Mouse (Mus musculus) stomach, embryonic 16.5 days (tissue): ENCODE data around the gene Hnrnpdl. TPM values are rescaled to one million over a fixed set of nuclear protein-coding genes. Genes with fewer than 3 reads are reported as not detected.

ENCODE experiments used
- ATAC-seq: fragments of 200-750 bp; cut with Nextera tagmentation; 2 replicates; pipeline ENCODE4 v1.8.0; 2017; ENCODE audit warnings: moderate number of reproducible peaks, moderate TSS enrichment; ENCODE audit not compliant: insufficient read depth, low FRiP score
- H3K27ac ChIP-seq: fragments of 300-500 bp; sonication (generic); 2 replicates; pipeline ENCODE4 v1.5.1; 2014; ENCODE audit warnings: low read length
- H3K27me3 ChIP-seq: fragments of 300-500 bp; sonication (generic); 2 replicates; pipeline ENCODE4 v1.6.1; 2014; ENCODE audit warnings: low read length, control low read depth, mixed read lengths; ENCODE audit not compliant: control insufficient read depth, insufficient read depth
- H3K36me3 ChIP-seq: fragments of 300-500 bp; sonication (generic); 2 replicates; pipeline ENCODE4 v1.6.1; 2014; ENCODE audit warnings: low read length; ENCODE audit not compliant: control insufficient read depth, insufficient read depth
- H3K4me1 ChIP-seq: fragments of 300-500 bp; sonication (generic); 2 replicates; pipeline ENCODE4 v1.6.1; 2014; ENCODE audit warnings: low read length, control low read depth, mixed read lengths; ENCODE audit not compliant: control insufficient read depth, insufficient read depth
- H3K4me2 ChIP-seq: fragments of 300-500 bp; sonication (generic); 2 replicates; pipeline ENCODE4 v1.6.1; 2014; ENCODE audit warnings: low read depth, low read length, mixed read lengths
- H3K4me3 ChIP-seq: fragments of 300-500 bp; sonication (generic); replicated peaks from 2 replicates; pipeline ENCODE4 v1.5.1; 2014; ENCODE audit warnings: mild to moderate bottlenecking, low read length
- H3K9ac ChIP-seq: fragments of 300-500 bp; sonication (generic); 2 replicates; pipeline ENCODE4 v1.6.1; 2014; ENCODE audit warnings: low read length
- H3K9me3 ChIP-seq: fragments of 300-500 bp; sonication (generic); replicated peaks from 2 replicates; pipeline ENCODE4 v1.6.1; 2016; ENCODE audit warnings: low read length, control low read depth; ENCODE audit not compliant: control insufficient read depth
- WGBS: fragments of 180-500 bp; shearing (Covaris S2); extraction: QIAGEN DNeasy Blood & Tissue Kit; methylation state at CpG from one replicate; pipeline ENCODE4 v1.1.7; 2014; 5-methylcytosine and 5-hydroxymethylcytosine counted together
- polyA plus RNA-seq: library from polyadenylated mRNA; unstranded; fragments of >200 nt; fragmentation: Nextera tagmentation; extraction: Ambion mirVana; gene quantifications from 2 replicates; pipeline ENCODE4 v1.2.1, GENCODE M21; 2015

Gene Hnrnpdl
- polyA plus RNA-seq, result 120 and 123 TPM in 2 replicates

DNA sequence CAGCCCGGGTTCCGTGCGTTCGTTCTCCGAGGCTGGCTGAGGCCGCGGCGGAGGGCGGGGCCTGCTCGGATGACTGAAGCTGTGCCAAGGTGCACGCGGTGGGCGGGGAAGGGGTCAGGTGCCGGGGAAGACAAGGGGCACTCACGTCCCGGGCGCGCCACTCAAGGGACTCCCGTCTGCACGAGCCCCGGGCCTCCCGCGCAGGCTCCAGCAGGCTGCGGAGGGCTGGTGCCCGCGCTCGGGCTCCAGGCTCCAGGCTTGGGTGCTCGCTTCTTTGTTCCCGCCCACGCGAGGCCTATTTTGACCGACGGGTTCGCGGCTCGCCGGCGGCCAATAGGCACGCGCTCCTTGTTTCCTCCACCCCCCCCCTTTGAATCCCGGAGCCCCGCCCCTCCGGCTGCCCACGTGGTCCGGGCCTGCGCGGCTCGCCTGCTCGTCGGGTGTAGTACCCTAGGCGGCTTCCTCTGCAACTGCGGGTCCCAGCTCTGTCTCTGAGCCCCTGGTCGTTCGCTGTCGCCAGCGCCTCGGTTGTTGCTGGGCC lies at the start of gene Hnrnpdl, which contains the start of gene Enoph1:
Hnrnpdl (minus strand) TSS at position 63 of the 541 bp plus-strand sequence.
Enoph1 (plus strand) TSS at position 384 of the 541 bp plus-strand sequence.
- Histone ChIP-seq H3K9me3 (no peaks in the 10 kb centered on the region), H3K27ac (peak within 1 kb of the TSS; percentile 98), H3K9ac (peak within 1 kb of the TSS; percentile 99), H3K36me3 (peaks cover 4% of the 10 kb centered on the region; the same call in 1 of the 2 replicates), H3K4me2 (peak within 1 kb of the TSS; percentile 88), H3K4me1 (peaks cover 17% of the 10 kb centered on the region), H3K4me3 (peak within 1 kb of the TSS; percentile 91), H3K27me3 (no peaks in the 10 kb centered on the region)
- WGBS, result under 1% methylated on average over 57 of the region's 57 CpGs
- peak; percentile 90 for ATAC-seq

DNA sequence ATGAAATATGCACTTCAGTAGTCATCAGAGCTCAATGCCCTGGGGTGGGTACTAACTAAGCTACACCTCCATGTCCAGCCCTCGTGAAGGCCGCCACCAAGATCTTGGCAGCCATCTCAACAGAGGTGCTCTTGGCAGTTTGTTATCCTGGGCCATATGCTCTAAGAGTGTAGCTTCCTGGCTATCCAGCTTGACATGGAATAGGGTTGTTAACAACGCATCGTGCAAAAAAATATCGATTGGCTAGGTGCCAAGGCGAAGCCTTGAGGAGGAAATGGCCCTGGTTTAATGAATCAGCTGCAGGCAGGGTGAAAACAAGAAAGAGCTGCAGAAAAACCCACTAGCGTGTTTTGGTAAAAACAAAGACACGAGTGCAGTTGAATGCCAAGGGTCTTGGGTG lies 45.6 kb upstream of the Hnrnpdl start:
- Histone ChIP-seq H3K27ac (peak overlapping the region; percentile 34; the same call in 1 of the 2 replicates), H3K9me3 (no peaks in the 10 kb centered on the region), H3K27me3 (no peaks in the 10 kb centered on the region), H3K4me3 (no peak overlapping the region), H3K4me2 (no peak overlapping the region), H3K9ac (no peak overlapping the region), H3K36me3 (no peaks in the 10 kb centered on the region), H3K4me1 (peaks cover 11% of the 10 kb centered on the region)
- WGBS, result 38% methylated on average over 8 of the region's 8 CpGs
- no peak for ATAC-seq

DNA sequence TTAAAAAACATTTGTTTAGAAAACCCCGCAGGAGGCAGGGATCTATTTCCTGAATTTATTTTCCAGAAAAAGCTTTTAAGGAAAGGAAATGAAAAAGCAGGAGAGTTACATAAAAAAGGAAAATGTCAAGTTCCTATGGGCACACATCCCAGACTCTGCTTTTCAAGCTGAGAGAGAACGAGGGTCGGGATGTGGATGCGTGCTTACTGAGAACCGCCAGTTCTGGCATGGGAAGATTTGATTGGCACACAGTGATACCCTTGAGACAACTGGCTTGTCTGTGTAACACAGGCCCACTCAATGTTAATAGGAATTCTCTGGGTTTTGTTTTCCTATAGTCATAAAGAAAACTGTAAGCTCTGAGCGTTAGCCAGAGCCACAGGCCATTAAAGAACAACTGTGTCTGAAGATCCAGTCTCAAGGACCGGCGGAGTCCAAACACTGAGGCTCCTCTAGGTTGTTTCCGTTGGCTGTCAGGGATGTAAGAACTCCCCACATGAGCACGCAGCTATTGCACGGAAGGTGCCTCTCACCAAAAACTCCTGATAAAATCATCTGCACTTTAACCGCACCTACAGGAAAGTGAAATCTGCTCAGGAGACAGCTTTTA lies 44.6 kb upstream of the Hnrnpdl start:
- no peaks in the 10 kb centered on the region for H3K36me3 ChIP-seq
- ATAC-seq, result no peak
- peak overlapping the region; percentile 11; the same call in 1 of the 2 replicates for H3K27ac ChIP-seq
- no peak overlapping the region for H3K4me3 ChIP-seq
- no peak overlapping the region for H3K4me2 ChIP-seq
- no peaks in the 10 kb centered on the region for H3K9me3 ChIP-seq
- no peaks in the 10 kb centered on the region for H3K27me3 ChIP-seq
- no peak overlapping the region for H3K9ac ChIP-seq
- WGBS, result 51% methylated on average over 12 of the region's 12 CpGs
- peaks cover 11% of the 10 kb centered on the region for H3K4me1 ChIP-seq

DNA sequence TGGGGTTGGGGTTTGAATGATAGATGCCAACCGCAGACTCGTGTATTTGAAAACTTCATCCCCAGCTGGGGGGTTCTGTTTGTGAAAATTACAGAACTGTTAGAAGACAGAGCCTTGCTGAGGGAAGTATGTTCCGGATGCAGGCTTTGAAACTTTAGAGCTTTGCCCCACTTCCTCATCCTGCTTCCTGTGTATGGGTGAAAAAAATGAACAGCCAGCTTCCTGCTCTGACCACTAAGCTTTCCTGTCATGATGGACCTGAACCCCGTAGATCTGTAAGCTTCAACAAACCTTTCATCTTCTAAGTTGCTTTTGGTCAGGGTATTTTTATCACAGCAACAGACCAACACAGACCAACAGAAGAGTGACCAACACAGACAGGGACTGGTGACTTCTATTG lies 42.5 kb upstream of the Hnrnpdl start:
- H3K4me3 ChIP-seq, result no peak overlapping the region
- H3K36me3 ChIP-seq, result no peaks in the 10 kb centered on the region
- ATAC-seq, result no peak
- no peak overlapping the region for H3K9ac ChIP-seq
- no peak overlapping the region for H3K27ac ChIP-seq
- no peaks in the 10 kb centered on the region for H3K27me3 ChIP-seq
- no peaks in the 10 kb centered on the region for H3K9me3 ChIP-seq
- no peak overlapping the region for H3K4me2 ChIP-seq
- peaks cover 11% of the 10 kb centered on the region for H3K4me1 ChIP-seq
- WGBS, result 73% methylated on average over 4 of the region's 4 CpGs

DNA sequence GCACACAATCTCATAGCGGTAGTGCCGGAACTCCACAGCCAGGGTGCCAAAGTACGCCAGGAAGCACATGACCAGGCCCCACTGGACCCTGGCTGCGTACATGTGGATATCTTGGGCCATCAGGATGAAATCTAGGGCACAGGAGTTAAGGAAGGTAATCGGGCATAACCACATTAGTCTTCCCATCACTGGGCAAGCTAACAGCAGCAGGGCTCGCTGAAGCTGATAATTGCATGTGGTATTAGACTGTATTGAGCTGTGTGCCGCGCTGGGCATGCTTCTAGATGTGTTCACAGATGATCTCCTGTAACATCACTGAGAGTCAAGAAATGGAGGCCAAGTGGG lies 40.4 kb upstream of the Hnrnpdl start:
- no peaks in the 10 kb centered on the region for H3K27me3 ChIP-seq
- ATAC-seq, result no peak
- H3K4me1 ChIP-seq, result peaks cover 1% of the 10 kb centered on the region
- WGBS, result 78% methylated on average over 8 of the region's 8 CpGs
- peak overlapping the region; percentile 37; the same call in 1 of the 2 replicates for H3K4me3 ChIP-seq
- H3K9me3 ChIP-seq, result no peaks in the 10 kb centered on the region
- peak overlapping the region; percentile 54 for H3K4me2 ChIP-seq
- peak overlapping the region; percentile 20; the same call in 1 of the 2 replicates for H3K9ac ChIP-seq
- no peaks in the 10 kb centered on the region for H3K36me3 ChIP-seq
- H3K27ac ChIP-seq, result no peak overlapping the region

DNA sequence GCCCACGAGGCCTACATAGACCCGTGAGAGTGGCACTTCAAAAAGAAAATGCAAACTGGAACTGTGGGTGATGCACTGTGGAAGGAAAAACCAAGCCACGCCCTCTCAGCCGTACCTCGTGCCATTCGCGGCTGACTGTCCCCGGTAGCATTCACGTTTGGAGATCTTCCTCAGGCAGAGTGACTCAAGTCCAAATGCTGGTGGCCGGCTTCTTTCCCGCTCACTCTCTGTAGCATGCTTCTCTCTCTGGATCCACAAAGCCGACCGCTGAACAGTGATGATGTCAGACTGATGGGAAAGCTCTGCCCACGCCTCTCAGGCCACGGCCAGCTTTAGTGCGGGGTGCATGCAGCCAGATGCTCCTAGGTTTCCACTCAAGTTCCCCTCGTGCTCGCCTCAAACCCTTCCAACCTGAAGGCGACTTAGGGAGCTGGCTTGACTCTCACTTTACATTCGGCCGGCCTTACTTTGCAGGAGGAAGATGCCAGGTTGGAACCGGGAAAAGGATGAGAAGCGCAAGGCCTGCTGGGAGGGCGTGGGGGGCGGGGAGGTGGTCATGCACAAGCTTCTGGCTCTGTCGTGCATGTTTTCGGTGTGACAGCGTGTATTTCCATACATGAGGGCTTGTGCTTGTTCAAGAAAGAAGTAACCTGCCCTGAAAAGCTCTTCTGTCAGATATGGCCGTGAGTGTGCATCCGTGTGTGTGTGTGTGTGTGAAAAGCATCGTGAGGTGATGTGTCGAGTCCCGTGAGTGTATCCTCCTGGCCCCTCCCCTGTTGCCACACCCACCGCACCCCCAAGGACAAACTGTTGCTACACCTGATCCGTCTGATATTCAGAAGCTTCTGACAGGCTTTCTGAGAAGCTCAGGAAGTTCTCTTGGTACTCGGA lies 39.8 kb upstream of the Hnrnpdl start:
- H3K36me3 ChIP-seq, result no peaks in the 10 kb centered on the region
- no peaks in the 10 kb centered on the region for H3K9me3 ChIP-seq
- no peaks in the 10 kb centered on the region for H3K27me3 ChIP-seq
- peak overlapping the region; percentile 37 for H3K4me3 ChIP-seq
- peak overlapping the region; percentile 20 for H3K9ac ChIP-seq
- ATAC-seq, result peak; percentile 34; the same call in 1 of the 2 replicates
- peak overlapping the region; percentile 54 for H3K4me2 ChIP-seq
- H3K4me1 ChIP-seq, result no peaks in the 10 kb centered on the region
- 26% methylated on average over 36 of the region's 36 CpGs for WGBS
- 0 out of 2 replicates have a peak overlapping the region, but pooled peaks have one; percentile 66 for H3K27ac ChIP-seq

DNA sequence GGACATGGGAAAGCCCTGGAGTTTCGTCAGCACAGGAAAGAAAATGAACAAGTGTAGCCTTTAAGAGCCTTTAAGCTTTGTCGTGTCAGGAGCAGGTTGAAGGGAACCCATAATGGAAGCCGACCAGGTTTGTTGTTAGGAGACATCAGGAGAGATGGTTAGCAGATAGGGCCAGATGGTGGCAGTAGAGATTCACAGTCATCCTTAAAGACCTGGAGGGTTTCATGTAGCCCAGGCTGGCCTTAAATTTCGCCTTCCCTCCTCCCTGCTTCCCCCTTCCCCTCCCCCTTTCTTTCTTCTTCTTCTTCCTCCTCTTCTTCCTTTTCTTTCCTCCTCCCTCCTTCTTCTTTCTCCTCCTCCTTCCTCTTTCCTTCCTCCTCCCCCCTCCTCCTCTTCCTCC lies 35.1 kb upstream of the Hnrnpdl start:
- Histone ChIP-seq H3K9me3 (no peaks in the 10 kb centered on the region), H3K4me3 (no peak overlapping the region), H3K27ac (no peak overlapping the region), H3K9ac (no peak overlapping the region), H3K4me1 (no peaks in the 10 kb centered on the region), H3K36me3 (no peaks in the 10 kb centered on the region), H3K27me3 (no peaks in the 10 kb centered on the region), H3K4me2 (no peak overlapping the region)
- ATAC-seq, result no peak
- 58% methylated on average over 4 of the region's 4 CpGs for WGBS

DNA sequence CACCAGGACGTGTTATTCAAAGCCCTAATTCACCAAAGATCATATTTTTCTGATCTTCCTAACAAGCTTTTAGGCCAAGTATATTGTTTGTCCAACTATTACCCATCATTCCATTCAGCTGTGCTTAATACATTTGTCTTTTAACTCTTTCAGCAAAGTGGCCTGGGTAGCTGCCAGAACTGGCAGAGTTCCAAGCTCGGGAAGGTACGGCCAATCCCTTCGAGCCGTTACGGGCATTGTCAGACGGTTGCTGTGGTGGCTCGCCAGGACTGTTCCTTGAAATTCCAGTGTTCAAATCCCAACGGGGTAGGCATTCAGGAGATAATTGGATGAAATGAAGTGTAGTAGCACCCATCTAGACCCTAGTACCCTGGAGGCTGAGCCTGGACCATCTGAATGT lies 33.1 kb upstream of the Hnrnpdl start:
- WGBS, result 78% methylated on average over 9 of the region's 9 CpGs
- Histone ChIP-seq H3K27ac (no peak overlapping the region), H3K4me2 (no peak overlapping the region), H3K9ac (no peak overlapping the region), H3K27me3 (no peaks in the 10 kb centered on the region), H3K4me3 (no peak overlapping the region), H3K4me1 (no peaks in the 10 kb centered on the region), H3K36me3 (no peaks in the 10 kb centered on the region), H3K9me3 (no peaks in the 10 kb centered on the region)
- ATAC-seq, result no peak

DNA sequence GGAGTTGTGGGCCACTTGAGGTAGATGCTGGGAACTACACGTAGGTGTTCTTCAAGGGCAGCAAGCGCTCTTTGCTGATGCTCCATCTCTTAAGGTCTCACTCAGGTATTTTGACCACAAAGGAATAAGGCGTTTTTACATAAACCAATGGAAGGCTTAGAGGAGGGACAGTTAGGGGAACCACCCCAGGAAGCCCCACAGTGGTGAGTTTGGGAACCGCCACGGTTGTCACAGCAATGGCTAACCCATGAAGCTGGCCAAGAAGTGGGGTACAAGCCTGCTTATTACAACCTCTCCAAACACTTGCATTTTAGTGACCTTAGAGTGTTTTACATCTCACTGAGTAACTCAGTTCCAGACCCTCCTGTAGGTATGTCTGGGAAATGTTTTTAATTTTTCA lies 32.1 kb upstream of the Hnrnpdl start:
- H3K36me3 ChIP-seq, result no peaks in the 10 kb centered on the region

More for the DNA sequence above, 32.1 kb upstream of the Hnrnpdl start:
- no peaks in the 10 kb centered on the region for H3K27me3 ChIP-seq
- 89% methylated on average over 5 of the region's 5 CpGs for whole genome bisulfite sequencing
- H3K4me2 ChIP-seq, result no peak overlapping the region
- no peak overlapping the region for H3K9ac ChIP-seq
- no peak for ATAC-seq
- no peaks in the 10 kb centered on the region for H3K4me1 ChIP-seq
- H3K9me3 ChIP-seq, result no peaks in the 10 kb centered on the region
- no peak overlapping the region for H3K4me3 ChIP-seq
- no peak overlapping the region for H3K27ac ChIP-seq
